Mouse (Mus musculus) adrenal gland, postnatal 25 days (tissue): ENCODE data around the gene Ptprh. TPM values are rescaled to one million over a fixed set of nuclear protein-coding genes. Genes with fewer than 3 reads are reported as not detected.

Source experiments
- DNase-seq: peaks from one replicate; pipeline ENCODE4 v3.0.0; 2021; ENCODE audit warnings: mixed read lengths
- microRNA-seq, 2 experiments: library from miRNA; unstranded; fragments of <30 nt; microRNA quantifications; one replicate each; pipeline ENCODE4 v1.2.0; 2021
- total RNA-seq: library from RNA; stranded (reverse); gene quantifications from 2 replicates; pipeline ENCODE4 v1.2.3, GENCODE M21; 2021

The Ptprh gene
- total RNA-seq, 1 experiment from 2014 or later, result not detected

GRCm38 (mm10) chr7:4501558-4502397, 102.1 kb downstream of the Ptprh start, which contains the start of gene Ppp1r12c:
Gene Ppp1r12c (minus strand): TSS chr7:4501680.
- DNase-seq, result peak; percentile 97

GRCm38 (mm10) chr7:4500892-4501471, 102.9 kb downstream of the Ptprh start:
- peak; percentile 61 for DNase-seq

- no peak for DNase-seq
These were observed 104.8 kb downstream of the Ptprh start for GRCm38 (mm10) chr7:4499034-4499433.

Small RNA genes lying within 50 kb of the gene (microRNA-seq; reads per million reads assigned to microRNA genes)
- 0 reads per million in 2 experiments for gene Gm23577

Other genes with a start within 250 kb of the Ptprh start
- not detected in 2 replicates for gene Gp6, start 206.3 kb downstream of the Ptprh start, total RNA-seq
- gene Rdh13, start 158.4 kb downstream of the Ptprh start, total RNA-seq, result 17.3 and 19.0 TPM in 2 replicates
- gene Eps8l1, start 143.4 kb downstream of the Ptprh start, total RNA-seq, result 8.0 and 10.1 TPM in 2 replicates
- gene Ppp1r12c, start 102.4 kb downstream of the Ptprh start, total RNA-seq, result 94.4 and 98.3 TPM in 2 replicates
- gene Tnnt1, start 87.7 kb downstream of the Ptprh start, total RNA-seq, result 0.94 and 2.2 TPM in 2 replicates
- gene Tnni3, start 79.8 kb downstream of the Ptprh start, total RNA-seq, result 0.85 TPM in 1 of 2 replicates, not detected in the other
- 0.91 and 1.2 TPM in 2 replicates for gene Dnaaf3, start 71.6 kb downstream of the Ptprh start, total RNA-seq
- gene Syt5, start 56.5 kb downstream of the Ptprh start, total RNA-seq, result 7.0 and 8.9 TPM in 2 replicates
- gene Tmem86b, start 27.4 kb upstream of the Ptprh start, total RNA-seq, result 9.3 and 10.2 TPM in 2 replicates
- 98.1 and 99.6 TPM in 2 replicates for gene Ppp6r1, start 55.0 kb upstream of the Ptprh start, total RNA-seq
- 42.2 and 47.8 TPM in 2 replicates for gene Hspbp1, start 81.0 kb upstream of the Ptprh start, total RNA-seq
- gene Brsk1, start 86.6 kb upstream of the Ptprh start, total RNA-seq, result 4.2 and 6.5 TPM in 2 replicates
- 0.24 TPM in 1 of 2 replicates, not detected in the other for gene Tmem150b, start 121.2 kb upstream of the Ptprh start, total RNA-seq
- gene Kmt5c, start 136.1 kb upstream of the Ptprh start, total RNA-seq, result 64.5 and 70.1 TPM in 2 replicates
- gene Cox6b2, start 149.1 kb upstream of the Ptprh start, total RNA-seq, result 9.4 and 10.6 TPM in 2 replicates
- gene Fam71e2, start 167.3 kb upstream of the Ptprh start, total RNA-seq, result not detected in 2 replicates
- gene Il11, start 178.8 kb upstream of the Ptprh start, total RNA-seq, result 0.15 TPM in 1 of 2 replicates, not detected in the other
- gene Tmem190, start 178.9 kb upstream of the Ptprh start, total RNA-seq, result not detected in 2 replicates
- gene Tmem238, start 185.6 kb upstream of the Ptprh start, total RNA-seq, result 13.4 and 16.4 TPM in 2 replicates
- gene Rpl28, start 188.8 kb upstream of the Ptprh start, total RNA-seq, result 922 and 1,210 TPM in 2 replicates
- 114 and 127 TPM in 2 replicates for gene Ube2s, start 208.5 kb upstream of the Ptprh start, total RNA-seq
- gene Shisa7, start 240.7 kb upstream of the Ptprh start, total RNA-seq, result 2.0 and 2.2 TPM in 2 replicates